Mouse (Mus musculus): ENCODE data around the gene Pygo2. TPM values are rescaled to one million over a fixed set of nuclear protein-coding genes. Genes with fewer than 3 reads are reported as not detected.

The Pygo2 gene
- polyA plus RNA-seq (2012; rRNA removed), result 58.4 and 79.0 TPM in 2 replicates

DNA sequence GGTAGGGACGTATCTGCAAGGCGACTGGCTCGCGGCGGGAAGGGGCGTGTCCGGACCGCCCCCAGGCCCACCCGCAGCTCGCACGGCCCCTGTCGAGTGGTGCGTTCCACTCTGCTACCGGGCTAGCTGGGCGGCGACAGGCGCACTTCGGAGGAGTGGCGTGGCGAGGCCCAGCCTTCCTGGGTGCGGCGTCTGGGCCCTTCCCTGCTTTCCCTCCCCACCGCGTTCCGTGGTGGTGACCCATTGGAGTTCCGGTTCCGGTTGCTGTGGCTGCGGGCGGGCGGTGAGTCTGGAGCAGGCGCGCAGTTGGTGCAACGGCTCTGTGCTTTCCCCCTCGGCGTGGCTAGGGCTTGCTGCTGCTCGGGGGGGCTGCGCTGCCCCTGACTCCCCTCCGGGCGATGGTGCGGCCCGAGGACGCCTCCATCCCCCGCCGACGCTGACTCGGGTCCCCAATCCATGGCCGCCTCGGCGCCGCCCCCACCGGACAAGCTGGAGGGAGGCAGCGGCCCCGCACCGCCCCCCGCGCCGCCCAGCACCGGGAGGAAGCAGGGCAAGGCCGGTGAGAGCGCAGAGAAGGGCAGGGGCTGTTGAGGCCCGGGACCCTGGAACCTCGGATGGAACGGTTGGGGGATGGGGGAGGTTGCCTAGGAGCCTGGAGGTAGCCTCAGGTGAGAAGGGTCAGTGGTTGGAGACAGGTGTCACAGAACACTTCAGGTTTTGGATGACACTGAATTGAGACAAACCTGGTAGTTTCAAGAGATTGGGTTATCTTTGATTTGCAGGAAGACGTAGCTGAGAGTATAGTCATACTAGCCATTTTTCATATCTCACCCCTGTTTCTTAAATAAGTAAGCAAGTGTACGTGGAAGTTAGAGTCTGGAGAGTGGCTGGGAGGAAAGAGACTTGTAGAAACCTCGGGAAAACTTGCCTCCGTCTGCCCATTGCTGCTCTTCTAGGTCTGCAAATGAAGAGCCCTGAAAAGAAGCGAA, at the start of gene Pygo2:
Pygo2 (plus strand) TSS at position 44 of the 989 bp plus-strand sequence.

DNA sequence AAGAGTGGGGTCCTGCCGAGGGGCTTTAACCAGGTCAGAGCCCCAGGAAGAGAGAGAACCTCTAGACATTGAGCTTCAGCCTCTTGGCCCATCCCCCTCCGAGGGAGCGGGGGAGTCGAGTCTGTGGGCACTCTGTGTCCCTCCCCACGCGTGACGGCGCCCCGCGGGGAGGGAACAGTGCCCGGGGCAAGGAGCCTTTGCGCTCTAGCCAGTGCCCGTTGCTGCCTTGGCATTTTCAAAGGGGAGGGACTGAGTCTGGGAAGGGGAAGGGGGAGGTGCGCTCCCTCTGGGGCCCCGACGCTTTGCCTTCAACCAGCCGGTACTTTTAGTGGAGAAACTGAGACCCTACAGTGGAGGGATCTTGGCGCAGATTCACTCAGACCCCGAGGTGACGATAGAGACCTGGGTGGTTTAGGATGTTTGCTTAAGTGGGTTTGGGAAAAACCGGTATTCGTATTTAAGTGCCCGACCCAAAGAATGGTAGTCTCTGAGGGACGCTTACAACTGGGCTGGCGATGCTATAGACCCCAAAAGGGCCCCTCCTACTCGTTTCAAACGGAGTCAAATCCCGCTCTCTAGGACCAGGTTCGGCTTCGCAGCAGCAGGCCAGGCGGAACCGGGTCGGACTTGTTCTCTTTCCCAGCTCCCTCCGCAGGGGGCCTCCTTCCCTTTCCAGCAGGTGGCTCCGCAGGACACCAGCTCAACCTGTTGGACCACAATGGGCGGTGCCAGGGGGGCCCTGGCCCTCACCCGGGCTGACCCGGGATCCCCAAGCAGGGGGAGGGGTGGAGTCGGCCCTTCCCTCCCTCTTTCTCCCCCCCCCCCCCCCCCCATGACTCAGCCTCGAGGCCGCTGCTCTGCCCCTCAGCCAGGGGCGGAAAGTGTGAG, 35.8 kb upstream of the Pygo2 start, which contains the start of gene Zbtb7b:
Zbtb7b (minus strand) TSS at position 771 of the 888 bp plus-strand sequence.

GRCm38 (mm10) chr3:89402693-89403092, 27.3 kb upstream of the Pygo2 start, which contains the start of gene Lenep:
Gene Lenep (minus strand): TSS chr3:89402793.

DNA sequence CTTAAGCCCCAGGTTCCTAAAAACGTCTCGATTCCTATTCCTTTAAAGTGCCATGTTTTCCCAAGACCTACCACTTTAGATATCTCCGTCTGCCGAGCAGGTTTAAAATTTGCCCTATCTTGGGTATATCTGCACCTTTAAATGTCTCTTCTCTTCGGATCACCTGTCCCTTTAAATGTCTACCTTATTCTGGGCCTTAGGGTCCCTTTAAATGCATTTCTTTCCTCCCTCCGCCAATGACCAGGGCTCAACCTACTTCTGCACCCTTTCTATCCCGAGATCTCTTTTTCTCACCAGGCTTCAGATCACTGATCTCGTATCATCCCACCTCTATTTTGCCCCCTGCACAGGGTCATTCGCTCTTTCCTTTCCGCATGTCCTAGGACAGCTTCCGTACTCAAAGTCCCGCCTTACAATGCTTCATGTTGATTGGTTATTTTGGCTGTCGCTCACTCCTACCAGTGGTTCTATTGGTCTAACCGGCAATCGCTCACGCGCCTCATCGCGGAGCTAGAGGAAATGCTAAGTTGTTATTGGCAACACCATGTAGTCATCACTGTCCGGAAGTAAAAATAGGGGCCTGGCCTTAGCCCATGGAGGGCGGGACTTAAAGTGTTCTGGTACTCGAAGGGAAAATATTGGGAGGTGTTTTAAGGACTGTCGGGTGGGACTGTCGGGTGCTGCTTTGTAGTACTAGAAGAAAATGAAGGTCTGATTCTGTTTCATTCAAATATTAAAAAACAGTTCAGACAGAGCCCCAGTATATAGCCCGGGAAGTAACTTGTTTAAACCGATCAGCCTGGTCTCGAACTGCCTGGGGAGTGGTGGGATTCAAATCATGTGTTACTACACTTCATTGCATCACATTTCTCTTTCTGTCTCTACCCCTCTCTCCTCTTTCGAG, 18.3 kb upstream of the Pygo2 start, which contains the start of gene Flad1:
Flad1 (minus strand) TSS at position 381 of the 904 bp plus-strand sequence.

DNA sequence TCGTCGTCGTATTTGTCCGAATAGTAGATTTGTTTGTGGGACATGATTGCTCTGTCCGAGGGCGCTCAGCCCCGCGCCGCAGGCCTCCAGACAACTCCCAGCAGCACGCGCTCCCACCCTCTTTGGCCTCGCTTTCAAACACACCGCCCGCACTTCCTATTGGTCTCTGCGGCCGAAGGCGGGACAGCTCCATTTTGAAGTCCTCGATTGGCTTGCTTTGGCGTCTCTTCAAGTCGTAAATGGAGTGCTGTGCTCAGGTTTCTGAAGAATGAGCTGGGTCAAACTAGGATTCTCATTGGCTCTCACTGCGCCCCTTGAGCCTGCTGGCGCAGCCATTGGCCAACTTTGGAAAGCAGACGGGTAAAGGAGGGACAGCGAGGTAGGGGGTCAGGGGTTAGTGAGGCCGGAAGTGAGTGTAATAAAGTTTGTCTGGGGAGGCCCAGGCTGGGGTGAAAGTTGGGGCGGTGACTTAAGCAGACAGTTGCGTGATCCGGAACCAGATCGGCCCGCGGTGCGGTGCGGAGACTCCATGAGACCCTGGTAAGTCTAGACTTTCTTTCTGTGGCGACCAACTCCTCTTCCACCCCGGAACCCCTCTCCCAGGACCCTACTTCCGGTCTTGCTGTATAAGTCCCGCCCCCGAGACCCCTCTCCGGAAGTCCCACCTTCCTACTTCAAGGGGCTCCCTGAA, 11.7 kb upstream of the Pygo2 start, which contains the start of the genes Cks1b and Shc1:
Cks1b (minus strand) TSS at position 214 of the 691 bp plus-strand sequence.
Shc1 (plus strand) TSS at position 274 of the 691 bp plus-strand sequence.

DNA sequence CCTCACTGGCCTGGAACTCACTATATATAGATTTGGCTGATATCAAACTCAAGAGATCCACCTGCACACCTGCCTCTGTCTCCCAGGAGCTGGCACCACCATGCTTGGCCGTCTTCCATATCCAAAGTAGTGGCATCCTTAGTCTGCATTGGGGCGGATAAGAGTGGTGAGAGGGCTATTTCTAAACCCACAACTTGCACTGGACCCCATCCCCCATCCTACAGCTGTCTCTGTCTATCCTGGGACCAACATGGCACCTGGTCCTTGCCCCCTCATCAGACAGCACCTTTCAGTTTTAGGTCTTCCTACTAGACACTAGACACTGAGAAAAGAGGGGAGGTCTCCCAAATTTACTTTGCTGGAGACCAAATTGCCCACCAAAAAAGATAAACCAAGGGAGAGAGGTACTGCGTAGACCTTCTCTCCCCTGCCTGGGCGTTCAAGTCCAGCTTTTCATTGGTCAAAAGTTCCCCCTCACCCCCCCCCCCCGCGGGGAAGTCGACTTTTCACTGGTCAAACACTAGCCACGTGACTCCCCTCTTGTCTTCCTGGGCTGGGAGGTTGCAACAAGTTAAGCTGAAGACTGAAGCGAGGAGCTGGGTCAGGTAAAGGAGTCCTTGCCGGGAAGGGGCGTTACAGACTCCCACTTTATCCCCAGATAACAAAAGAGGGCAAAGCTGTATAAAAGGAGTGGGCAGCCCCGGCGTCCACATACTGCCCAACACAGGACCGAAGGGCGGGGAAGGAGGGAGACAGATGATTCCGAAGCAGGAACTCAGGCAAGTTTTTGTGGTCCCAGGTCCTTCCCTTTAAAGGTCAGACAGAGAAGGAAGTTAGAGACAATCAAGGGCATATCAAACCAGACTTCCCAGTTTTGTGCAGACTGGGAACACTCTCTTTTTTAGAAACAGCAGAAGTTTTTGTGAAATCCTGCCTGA, 6.4 kb downstream of the Pygo2 start, which contains the start of gene Pbxip1:
Pbxip1 (plus strand) TSS at position 531 of the 938 bp plus-strand sequence.

DNA sequence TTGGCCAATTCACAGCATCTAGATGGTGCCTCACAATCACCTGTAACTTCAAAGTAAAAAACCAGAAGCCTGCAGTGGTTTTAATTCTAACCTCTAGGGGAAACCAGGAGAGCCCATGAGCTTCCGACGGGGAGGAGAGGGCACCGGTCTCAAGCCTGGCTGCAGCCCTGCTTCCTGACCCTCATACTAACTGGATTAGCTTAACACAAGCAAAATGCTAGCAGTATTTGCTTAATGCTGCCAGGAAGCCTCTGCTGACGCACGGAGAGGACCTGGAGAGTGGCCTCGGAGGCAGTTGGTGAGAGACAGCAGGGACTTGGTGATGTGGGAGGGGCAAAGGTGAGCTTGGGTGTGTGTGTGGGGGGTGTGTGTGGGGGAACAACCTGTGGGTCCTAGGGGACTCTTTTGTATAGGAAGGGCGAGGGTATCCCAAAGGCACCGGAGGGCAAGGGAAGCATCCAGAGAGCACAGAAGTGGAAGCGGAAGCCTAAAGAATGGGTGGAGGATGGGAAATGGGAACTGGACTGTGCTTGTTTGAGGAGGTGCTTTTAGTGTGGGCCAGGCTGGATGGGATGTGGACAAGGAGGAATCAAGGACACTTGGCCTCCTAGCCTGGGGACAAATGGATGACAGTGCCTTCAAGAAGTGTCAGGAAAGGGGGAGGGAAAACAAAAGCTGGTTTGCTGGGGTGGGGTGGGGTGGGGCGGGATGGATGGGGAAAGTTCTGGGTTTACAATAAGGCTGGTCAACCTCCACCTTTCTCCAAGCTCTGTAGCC, 24.6 kb downstream of the Pygo2 start, which contains the start of gene Pmvk:
Pmvk (plus strand) TSS at position 141 of the 777 bp plus-strand sequence.

Other genes with a start within 250 kb of the Pygo2 start
- gene Fam189b, start 247.1 kb upstream of the Pygo2 start, polyA plus RNA-seq (2012; rRNA removed), result 45.5 and 48.4 TPM in 2 replicates
- 25.4 and 39.8 TPM in 2 replicates for gene Gba, start 227.3 kb upstream of the Pygo2 start, polyA plus RNA-seq (2012; rRNA removed)
- gene Thbs3, start 215.0 kb upstream of the Pygo2 start, polyA plus RNA-seq (2012; rRNA removed), result 106 TPM in 2 replicates
- 176 and 193 TPM in 2 replicates for gene Mtx1, start 203.1 kb upstream of the Pygo2 start, polyA plus RNA-seq (2012; rRNA removed)
- 11.6 and 12.3 TPM in 2 replicates for gene Muc1, start 201.2 kb upstream of the Pygo2 start, polyA plus RNA-seq (2012; rRNA removed)
- 90.0 and 92.9 TPM in 2 replicates for gene Krtcap2, start 184.2 kb upstream of the Pygo2 start, polyA plus RNA-seq (2012; rRNA removed)
- gene Trim46, start 183.9 kb upstream of the Pygo2 start, polyA plus RNA-seq (2012; rRNA removed), result 20.5 and 22.4 TPM in 2 replicates
- gene Dpm3, start 170.9 kb upstream of the Pygo2 start, polyA plus RNA-seq (2012; rRNA removed), result 141 and 150 TPM in 2 replicates
- gene Slc50a1, start 159.6 kb upstream of the Pygo2 start, polyA plus RNA-seq (2012; rRNA removed), result 29.1 and 51.5 TPM in 2 replicates
- 8.9 and 20.0 TPM in 2 replicates for gene Efna1, start 149.1 kb upstream of the Pygo2 start, polyA plus RNA-seq (2012; rRNA removed)
- 5.5 and 18.9 TPM in 2 replicates for gene Efna3, start 107.2 kb upstream of the Pygo2 start, polyA plus RNA-seq (2012; rRNA removed)
- 32.7 and 40.6 TPM in 2 replicates for gene Efna4, start 92.2 kb upstream of the Pygo2 start, polyA plus RNA-seq (2012; rRNA removed)
- 32.0 and 36.4 TPM in 2 replicates for gene Adam15, start 80.2 kb upstream of the Pygo2 start, polyA plus RNA-seq (2012; rRNA removed)
- gene Dcst2, start 68.2 kb upstream of the Pygo2 start, polyA plus RNA-seq (2012; rRNA removed), result 0.18 and 0.41 TPM in 2 replicates
- 0.02 and 0.05 TPM in 2 replicates for gene Dcst1, start 65.0 kb upstream of the Pygo2 start, polyA plus RNA-seq (2012; rRNA removed)
- 2.7 and 3.9 TPM in 2 replicates for gene Zbtb7b, start 35.4 kb upstream of the Pygo2 start, polyA plus RNA-seq (2012; rRNA removed)
- gene Lenep, start 27.4 kb upstream of the Pygo2 start, polyA plus RNA-seq (2012; rRNA removed), result 3.2 and 3.6 TPM in 2 replicates
- 22.1 and 30.7 TPM in 2 replicates for gene Flad1, start 18.3 kb upstream of the Pygo2 start, polyA plus RNA-seq (2012; rRNA removed)
- gene Cks1b, start 11.8 kb upstream of the Pygo2 start, polyA plus RNA-seq (2012; rRNA removed), result 235 and 307 TPM in 2 replicates
- 47.1 and 77.1 TPM in 2 replicates for gene Shc1, start 11.8 kb upstream of the Pygo2 start, polyA plus RNA-seq (2012; rRNA removed)
- 18.5 and 18.7 TPM in 2 replicates for gene Pbxip1, start 6.5 kb downstream of the Pygo2 start, polyA plus RNA-seq (2012; rRNA removed)
- 54.0 and 72.1 TPM in 2 replicates for gene Pmvk, start 24.3 kb downstream of the Pygo2 start, polyA plus RNA-seq (2012; rRNA removed)
- gene Kcnn3, start 90.0 kb downstream of the Pygo2 start, polyA plus RNA-seq (2012; rRNA removed), result 1.7 and 2.9 TPM in 2 replicates